Mouse (Mus musculus) small intestine, adult 2 months (tissue): Measurements from ENCODE around the gene Vti1a.

ENCODE experiments used
- CTCF ChIP-seq: fragments of 200-500 bp; IDR thresholded peaks from 2 replicates; pipeline ENCODE4 v1.5.1; 2012; ENCODE audit warnings: low read depth, mild to moderate bottlenecking, control low read depth, inconsistent platforms, low read length, moderate library complexity, mixed read lengths; ENCODE audit not compliant: insufficient replicate concordance, insufficient read length; ENCODE audit errors: extremely low read depth
- POLR2A ChIP-seq: fragments of 200-500 bp; IDR thresholded peaks from 2 replicates; pipeline ENCODE4 v1.6.1; 2012; ENCODE audit warnings: low read depth, mild to moderate bottlenecking, control low read depth, inconsistent platforms, low read length, moderate library complexity

DNA sequence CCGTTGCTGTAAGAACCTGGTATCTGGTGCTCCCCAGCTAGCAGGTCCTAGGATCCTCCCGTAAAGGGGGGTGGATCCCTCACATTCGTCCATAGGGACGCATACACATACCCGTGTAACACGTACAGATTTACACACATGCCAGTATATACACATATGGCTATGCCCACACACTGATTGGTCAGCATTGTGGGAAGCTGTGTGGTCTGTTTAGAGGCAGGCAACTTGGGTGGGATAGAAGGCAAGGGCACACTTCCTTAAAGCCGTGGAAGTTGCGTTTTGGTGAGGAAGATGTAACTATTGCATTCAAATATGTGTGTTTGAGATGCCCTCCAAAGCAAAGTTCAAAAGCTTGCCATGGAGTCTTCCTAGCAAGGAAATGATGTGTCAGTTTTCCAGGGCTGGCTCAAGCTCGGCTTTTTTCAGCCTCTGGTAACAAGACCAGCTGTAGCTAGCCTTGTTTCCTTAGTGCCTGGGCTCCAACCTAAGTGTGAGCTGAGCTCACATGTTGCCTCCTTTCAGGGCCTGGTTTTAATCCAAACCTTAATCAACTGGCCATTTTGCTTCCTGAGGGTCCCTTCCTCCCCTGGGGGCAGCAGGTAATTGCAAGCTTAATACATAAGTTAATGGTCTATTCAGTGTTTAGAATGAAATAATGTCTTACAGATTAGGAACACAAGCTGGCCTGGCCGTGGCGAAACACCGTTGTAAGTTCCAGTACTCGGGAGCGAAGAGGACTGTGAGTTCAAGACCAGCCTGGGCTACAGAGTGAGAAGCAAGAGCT lies 271.7 kb downstream of the Vti1a start:
- no peak for TF ChIP-seq POLR2A
- no peak for TF ChIP-seq CTCF
